Mouse (Mus musculus) testis, postnatal 14 days (tissue): Measurements from ENCODE around the gene Spx.
A peak's percentile ranks its signal among the peaks of the same experiment; 100 is the strongest.

Source experiments
- DNase-seq: peaks from one replicate; pipeline ENCODE4 v3.0.0; 2021; ENCODE audit warnings: low spot score

Gene Spx

DNA sequence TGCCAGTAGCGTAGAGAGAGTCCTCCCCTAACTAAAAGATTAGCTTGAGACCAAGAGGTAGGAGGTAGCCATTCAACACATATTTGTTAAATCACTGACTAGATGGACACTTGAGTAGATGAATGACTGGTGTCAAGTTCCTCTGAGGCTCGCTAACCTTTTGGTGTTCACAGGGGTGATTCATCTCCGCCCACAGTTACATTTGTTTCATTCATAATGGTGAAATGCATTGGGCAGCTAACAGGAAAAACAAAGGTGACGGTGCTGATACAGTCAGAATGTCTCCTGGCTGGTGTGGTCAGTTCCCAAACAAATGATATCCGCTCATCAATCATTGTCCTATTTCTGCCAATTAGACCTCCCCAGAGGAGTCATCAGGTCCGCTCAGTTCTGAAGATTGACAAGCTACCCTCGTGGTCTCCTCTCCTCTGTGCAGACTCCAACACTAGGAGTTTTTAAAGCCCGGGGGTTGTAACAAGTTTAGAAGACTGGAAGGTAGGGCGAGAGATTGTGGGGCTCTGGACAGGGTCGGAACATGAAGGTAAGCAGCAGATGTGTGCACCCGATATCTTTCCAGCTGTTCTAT lies at the start of gene Spx:
Gene Spx (plus strand): TSS at position 536 of the 586 bp plus-strand sequence.
- no peak for DNase-seq

DNA sequence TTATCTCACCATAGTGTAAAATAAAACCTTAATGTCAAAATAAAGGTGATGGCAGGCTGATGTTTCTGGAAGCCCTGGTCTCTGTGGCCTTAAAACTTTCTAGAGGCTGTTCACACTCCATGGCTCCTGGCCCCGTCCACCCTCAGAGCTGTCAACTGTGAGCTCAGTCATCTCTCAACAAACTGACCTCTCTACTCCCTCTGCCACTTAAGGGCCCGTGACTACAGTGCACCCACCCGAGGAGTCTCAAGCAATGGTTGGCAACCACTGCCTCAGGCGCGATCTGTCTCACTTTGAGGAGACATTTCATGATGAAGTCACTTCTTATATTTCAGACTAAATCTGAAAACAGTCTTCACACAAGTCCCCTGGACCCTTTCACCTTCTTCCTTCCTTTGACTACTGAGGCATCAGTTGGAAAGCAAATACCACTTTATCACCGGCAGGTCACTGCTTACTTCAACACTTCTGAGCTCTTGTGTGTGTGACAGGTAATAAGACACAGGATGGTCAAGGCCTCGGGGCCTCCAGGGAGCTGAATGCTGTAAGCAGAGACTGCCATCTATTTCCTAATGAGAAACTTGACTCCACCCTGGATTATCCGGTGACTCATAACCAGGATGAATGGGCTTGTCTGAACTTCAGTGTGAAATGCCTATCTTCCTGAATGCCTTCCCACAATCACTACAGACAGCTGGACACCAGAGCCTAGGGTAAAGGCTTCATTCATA lies 47.3 kb upstream of the Spx start:
- no peak for DNase-seq

DNA sequence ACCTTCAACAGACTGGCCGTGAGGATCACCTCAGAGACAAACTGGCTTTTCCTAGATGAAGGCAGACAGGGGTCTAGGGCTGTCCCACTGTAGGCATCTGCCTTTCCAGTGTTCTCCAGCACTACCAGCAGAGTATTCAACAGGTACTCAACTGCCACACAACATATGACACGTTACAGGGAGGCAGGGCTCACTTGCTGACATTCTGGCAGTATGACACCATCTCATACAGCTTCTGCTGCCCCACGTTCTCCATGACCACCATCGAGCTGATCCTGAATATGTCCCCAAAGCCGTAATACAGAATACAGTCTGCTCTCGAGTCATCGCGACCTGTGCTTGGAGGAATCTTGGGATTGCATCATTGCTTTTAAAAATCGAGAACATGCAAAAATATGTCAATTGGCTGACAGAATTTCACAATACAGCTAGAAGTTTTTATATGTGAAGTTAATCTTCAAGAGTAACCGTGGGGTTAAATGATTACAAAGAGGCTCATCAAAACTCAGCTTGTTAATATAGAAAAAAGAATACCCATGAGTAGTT lies 46.7 kb upstream of the Spx start:
- DNase-seq: no peak

DNA sequence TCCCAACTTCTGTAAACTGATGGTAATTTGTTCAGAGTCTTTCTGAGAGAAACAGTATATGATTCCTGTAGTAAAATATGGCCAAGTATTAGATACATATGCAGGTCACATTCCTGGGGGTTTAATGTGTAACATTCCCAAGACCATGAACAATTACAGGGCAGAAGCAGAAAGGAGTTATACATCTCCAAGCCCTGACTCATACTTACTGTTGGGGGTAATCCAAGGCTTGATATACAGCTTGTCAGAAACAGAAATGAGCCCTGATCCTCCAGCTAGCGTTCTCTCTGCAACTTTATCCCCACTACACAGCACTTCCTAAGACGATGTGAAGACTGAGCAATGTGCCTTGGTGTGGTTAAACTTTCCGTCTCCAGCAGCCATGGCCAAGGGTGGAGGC lies 45.7 kb upstream of the Spx start:
- no peak for DNase-seq

DNA sequence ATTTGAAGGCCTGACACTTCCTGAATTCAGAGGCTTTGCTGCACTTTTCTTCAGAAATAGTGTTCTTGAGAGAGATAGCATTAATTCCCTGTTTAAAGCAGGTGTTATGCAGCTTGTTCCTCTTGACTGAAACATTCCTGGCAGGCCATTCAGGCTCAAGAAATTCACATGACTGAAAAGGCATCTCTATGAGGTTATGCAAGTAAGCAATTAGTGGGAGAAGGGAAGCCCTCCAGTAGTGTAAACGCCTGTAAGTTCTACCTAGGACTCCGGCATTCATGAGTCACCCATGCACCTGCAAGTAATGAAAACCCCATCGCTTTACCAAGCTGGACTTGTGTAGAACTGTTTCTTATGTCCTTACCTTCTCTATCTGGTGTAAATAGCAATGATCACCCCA lies 43.7 kb upstream of the Spx start:
- DNase-seq: no peak

DNA sequence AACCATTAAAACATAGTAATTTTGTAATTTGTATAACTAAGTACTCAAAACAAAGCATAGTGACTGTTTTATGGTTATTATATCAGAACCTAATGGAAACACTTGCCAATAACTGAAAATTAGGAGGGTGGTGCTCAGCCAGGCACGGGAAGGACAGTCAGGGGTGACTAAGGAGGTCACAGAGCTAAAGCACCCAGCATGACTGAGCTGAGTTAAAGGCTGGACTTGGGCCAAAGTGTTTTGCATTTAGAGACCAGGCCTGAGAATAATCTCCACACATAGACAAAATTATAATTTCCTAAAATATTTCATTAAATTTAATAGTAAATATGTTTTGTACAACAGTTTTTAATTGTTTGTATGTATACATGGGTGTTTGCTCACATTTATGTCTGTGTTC lies 36.2 kb upstream of the Spx start:
- no peak for DNase-seq

DNA sequence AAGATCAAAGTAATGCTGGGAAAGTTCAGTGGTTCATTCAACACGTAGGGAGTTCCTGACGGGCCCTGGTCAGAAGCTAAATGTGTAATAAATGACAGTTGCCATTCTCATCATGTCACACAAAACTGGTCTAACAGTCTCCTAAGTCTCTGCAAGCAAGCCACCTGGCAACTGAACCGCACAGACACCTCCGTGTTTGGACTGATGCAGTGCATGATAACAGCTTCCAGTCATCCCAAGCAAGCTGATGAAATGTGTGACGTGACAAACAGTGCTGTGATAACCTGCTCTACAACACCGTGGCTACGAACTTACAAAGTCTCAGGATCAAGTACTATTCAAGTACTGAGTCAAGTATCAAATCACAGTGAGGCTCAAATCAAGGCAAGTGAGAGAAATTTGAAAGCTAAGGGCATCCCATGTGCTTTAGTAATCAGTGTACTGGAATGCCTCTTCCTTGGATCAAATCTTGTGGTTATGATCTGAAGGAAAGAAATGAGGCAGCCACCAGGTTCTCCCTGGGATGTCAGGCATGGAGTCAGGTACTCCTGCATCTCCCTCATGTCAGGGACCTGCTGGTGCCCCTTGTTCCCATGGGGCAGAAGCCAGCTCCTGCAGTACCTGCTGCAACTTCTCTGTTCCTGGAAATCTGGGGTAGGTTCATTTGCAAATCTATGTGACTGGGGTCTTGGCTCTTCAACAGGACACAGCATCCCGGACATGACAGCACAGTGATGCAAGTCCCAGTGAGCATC lies 34.5 kb upstream of the Spx start:
- DNase-seq: no peak

DNA sequence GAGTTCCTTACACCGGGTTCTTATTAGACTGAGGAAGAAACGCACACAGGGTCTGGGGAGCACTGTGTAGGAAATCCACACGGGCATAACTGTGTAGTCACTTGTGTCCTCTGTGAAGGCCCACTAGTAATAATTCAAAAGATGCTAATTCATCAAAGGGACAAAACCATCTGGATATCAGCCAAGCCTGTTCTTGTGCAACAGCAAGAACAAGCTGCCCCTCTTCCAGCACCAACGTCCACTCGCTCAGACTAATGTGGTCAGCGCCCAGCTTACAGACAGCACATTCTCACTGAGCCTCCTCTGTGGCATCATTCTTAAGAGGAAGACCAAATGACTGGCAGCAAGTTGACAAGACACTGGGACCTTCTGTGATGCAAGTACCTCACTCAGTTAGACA lies 33.3 kb upstream of the Spx start:
- DNase-seq: no peak

DNA sequence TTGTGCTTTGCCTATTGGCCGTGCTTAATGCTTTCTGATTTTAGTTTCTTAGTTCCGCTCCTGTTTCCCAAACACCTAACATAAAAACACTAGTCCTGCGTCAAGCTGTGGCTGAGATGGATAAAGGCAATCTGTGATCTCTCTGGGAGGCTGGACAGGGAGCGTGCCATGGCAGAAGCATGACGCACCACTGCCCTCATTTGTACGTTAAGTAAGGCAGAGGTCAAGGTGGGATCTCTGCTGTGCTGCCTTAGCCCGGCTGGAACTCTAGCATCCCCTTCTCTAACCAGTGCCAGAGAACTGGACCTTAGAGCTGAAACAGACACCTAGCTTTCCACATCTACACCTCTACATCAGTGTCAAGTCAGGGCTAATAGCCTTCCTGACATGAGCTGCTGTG lies 31.6 kb upstream of the Spx start:
- no peak for DNase-seq

DNA sequence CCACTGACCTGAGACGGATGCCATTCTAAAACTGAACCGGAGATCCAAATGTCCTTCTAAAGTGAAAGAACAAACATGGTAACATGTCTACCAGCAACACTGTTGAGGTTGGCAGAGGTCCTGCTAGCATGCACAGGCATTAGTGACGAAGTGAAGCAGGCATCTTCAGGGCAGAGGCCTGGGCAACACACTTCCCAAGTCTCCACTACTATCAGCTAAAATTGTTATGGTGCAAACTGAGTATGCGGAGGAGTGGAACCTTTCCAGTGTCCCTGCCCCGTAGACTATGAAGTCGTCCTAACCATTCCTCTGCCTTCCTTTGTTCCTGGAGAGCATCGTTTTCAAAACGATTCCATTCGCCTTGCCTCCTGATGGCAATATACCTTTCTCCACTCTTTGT lies 28.7 kb upstream of the Spx start:
- no peak for DNase-seq

DNA sequence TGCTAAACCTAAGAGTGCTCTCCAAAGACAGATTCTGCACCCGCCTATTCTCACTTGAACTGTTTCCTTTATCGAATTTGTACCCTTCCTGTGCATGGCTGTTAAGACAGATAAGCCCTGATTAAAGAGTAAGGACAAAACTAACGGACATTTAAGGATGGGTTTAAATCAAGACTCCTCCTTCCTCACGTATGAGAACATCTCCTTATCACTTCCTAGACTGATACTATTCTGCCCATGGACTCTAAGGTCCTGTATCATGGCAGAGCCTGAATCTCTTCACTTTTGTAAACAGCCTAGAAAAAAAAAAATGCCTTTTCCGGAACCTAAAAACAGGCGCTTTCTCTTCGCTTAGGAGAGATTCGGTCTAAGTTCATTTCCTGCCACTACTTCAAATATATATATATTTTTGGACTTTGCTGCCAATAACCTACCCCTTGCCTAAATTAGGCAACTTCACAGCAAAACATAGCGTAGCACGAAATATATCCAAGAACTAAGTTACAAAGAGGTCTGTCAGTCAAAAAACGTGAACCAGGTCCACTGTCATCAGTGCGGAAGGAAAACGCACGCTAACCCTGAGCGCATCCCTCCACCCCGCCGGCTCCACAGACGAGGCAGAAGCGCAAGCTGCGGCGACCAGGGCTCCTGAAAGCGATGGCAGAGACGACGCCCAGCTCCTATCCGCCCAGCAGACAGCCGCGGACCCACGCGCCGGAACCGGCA lies 26.8 kb upstream of the Spx start:
- DNase-seq: no peak

DNA sequence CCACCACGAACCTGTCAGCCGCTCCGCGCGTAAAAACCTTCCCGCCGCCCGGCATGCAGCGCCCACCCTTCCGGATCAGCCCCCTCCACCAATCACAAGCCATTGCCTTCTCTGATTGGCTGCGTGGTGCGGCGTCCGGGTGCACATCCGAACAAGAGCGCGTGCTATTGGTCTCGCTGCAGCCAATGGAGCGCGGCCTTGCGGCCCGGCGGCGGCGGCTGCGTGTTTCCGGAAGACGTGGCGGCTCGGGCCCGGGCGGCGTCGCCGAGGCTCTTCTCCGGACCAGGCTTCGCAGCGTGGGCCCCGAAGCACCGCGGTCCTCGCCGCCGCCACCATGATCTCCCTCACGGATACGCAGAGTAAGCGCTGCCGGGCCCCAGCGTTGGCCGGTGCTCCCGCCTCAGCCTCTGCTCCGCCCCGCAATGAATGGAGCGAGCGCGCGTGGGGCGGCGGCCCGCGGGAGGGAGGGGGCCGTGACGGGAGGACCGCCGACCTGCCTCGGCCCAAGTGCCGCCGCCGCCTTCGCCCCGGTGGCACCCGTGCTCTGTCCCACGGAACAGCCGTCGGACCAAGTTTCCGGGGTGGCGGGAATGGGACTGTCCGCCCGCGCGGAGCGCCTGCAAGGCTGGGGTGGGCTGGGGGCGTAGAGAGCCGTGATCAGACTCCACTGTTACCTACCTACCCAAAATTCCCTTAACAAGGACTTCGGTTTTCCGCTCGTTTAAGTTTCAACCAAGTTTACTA lies 26.1 kb upstream of the Spx start, which contains the start of the genes Recql and Golt1b:
Gene Recql (minus strand): TSS at position 77 of the 744 bp plus-strand sequence.
Gene Golt1b (plus strand): TSS at position 211 of the 744 bp plus-strand sequence.
- peak; percentile 98 for DNase-seq

DNA sequence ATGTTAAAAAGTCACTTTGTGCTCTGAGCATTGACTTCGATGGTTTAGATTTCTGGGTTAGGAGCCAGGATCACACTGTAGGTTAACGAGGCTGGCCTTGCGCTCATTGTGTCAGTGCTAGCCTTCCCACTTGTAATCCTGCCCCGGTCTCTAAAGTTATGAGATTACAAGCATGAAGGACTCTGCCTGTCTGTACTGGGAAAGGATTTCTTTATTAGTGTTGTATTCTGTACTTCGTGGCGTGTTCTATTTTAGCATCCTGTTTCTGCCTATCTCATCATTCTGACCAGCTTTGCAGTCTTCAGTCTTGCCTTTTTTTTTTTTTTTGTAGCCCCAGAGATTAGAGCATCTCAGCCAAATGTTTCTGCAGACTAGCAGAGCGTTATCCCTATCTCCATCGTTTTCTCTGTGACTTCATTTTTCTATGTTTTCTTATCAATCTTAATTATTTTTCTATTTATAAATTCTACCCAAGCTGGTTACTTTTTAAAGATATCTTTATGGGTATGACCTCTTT lies 25.4 kb upstream of the Spx start:
- DNase-seq: no peak

DNA sequence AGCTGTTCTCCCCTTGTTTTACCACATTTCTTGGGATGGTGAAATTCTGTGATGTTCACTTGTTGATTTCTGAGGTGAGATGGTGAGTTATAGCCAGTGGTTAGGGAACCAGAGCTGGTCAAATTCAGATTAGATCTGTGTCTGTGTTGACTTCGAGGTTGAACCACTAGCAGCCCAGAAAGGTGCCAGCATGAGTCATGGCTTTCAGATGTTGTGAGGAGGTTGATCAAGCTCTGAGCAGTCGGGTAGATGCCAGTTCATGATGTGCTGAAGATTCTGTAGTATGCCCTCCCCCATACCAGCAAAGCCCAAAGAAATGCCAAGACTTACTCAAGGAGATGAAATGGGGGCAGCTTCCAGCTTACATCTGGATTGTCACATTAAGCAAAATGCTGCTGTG lies 24.1 kb upstream of the Spx start:
- DNase-seq: no peak

DNA sequence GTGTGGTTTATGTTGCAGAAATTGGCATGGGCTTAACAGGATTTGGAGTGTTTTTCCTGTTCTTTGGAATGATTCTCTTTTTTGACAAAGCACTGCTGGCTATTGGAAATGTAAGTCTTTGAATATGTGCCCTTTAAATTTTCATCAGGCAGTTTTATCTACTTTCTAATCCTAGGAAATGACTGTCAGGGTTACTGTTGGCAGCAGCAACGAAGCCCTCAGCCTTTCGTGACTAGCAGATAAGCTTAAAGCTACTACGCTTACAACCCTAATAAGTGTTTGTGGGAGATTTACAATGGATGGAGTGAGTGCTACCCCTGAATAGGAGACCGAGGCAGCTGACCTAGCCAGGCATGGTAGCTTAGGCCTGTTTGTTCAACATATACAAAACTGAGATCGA lies 20.9 kb upstream of the Spx start:
- DNase-seq: no peak

DNA sequence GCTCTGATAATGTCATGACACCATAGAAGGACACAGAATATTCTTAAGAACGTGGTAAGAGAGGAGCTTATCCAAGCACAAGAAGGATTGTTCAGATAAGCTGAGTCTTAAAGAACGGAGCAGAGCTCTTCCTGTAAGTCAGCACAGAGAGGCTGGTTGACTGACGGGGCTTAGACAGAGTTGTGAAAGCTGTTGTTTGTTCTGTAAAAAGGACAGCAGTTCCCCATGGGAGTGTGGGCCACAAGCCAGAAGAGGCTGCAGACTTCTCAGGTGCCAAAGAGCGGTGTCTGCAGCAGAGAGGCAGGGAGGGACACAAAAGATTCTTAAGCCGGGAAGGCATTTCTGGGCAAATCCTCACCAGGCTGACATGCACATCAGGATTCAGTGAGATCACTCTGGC lies 18.6 kb upstream of the Spx start:
- no peak for DNase-seq

DNA sequence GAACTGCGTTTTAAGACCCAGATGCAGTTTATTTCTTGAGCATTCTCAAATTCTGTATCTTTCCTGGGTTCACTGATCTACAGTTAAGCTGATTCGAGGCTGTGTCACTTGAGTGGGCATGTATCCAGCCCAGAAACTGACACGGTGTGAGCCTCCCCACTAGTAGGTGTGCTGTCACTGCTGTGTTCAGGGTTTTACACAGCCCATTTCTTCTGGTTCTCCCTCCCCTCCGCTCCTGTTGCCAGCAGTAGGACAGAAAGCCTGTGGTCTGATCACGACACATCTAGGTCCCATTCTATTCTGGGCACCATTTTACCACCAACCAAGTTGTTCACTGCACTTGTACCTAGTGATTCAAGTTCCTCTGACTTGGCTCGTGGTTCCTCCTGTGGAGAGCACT lies 17.5 kb upstream of the Spx start:
- DNase-seq: no peak

DNA sequence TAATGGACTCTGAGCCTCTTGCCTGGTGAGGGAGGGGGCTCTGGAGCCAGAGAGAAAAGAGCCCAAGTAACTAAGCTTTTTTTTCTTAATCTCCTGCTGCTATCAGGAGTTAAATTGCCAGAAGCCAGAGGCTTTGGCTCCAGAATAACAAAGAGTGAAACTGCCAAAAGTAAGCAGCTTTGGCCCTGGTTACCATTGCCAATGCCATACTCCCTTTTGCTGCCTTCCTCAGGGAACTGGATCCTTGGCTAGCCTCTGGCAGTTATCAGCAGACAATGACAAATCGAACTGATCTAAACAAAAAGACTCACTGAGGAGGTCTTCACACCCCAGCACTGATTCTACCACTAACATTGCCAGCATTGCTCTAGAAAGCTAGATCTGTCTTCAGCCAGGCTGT lies 2.1 kb upstream of the Spx start:
- no peak for DNase-seq

DNA sequence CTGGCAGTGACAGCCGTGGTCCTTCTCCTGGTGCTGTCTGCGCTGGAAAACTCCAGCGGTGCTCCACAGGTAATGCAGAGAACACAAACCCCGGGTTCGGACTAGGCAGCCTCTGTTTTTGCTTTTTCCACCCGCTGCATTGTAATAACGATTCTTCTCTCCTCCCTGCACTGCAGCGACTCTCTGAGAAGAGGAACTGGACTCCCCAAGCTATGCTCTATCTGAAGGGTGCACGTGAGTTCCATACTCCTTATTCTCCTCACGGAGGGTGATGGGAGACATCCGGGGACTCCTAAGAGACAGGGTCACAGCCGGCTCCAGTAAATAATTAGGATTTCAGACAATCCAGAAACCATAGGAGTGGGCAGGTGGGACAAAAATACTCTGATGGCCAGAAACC lies 604 bp downstream of the Spx start:
- no peak for DNase-seq

DNA sequence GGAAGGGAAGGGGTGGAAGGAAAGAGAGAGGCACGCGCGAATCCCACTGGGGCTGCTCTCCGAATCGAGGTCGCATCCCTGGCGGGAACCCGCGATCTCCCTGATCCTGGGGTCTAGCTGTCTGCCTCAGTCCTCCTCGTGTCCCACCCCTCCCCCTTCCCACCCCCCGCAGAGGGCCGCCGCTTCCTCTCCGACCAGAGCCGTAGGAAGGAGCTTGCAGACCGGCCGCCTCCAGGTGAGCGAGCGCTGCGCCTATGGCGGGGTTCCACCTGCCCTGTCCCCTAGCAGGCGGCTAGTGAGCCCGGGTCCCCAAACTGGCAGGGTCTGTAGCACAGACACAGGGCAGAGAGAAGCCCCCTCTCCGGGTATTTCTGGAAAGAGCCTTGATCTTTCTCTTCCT lies 1.4 kb downstream of the Spx start:
- no peak for DNase-seq

DNA sequence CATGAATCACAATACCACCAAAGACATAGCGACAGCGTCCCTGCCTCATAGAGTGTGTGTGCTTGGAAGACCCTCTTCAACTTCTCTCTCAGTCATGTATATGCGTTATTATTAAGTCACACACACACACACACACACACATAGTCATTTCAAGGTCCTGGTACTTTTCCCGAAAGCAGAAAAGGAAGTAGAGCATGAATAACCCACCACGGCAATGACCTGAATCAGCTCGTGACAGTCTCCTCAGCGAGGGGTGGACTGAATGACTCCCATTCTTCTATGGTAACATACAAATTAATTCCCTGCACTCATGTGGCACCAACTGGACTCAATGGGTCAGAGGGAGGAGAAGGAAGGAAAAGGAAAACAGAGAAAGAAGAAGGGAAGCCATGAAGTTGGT lies 11.7 kb downstream of the Spx start:
- DNase-seq: no peak
